Mouse (Mus musculus): ENCODE data around the gene Rpl9-ps6. TPM values are rescaled to one million over a fixed set of nuclear protein-coding genes. Genes with fewer than 3 reads are reported as not detected.

Gene Rpl9-ps6
- polyA plus RNA-seq (2016; fragmentation: Nextera tagmentation; extraction: Ambion mirVana): 59.1 and 67.7 TPM in 2 replicates

GRCm38 (mm10) chr19:32466478-32466877 is at the start of gene Rpl9-ps6:
Gene Rpl9-ps6, minus strand, starts transcription at chr19:32466578.
- Histone ChIP-seq H3K27ac (no peak within 1 kb of the TSS), H3K27me3 (ENCODE audit: low read depth, poor library complexity, severe bottlenecking) (no peaks in the 10 kb centered on the region), H3K4me1 (no peaks in the 10 kb centered on the region), H3K36me3 (no peaks in the 10 kb centered on the region), H3K4me3 (no peak within 1 kb of the TSS), H3K9me3 (replicated peaks) (no peaks in the 10 kb centered on the region)
- WGBS: 84% methylated on average over 6 of the region's 6 CpGs
- no peak for DNase-seq (ENCODE audit: low spot score)

DNA sequence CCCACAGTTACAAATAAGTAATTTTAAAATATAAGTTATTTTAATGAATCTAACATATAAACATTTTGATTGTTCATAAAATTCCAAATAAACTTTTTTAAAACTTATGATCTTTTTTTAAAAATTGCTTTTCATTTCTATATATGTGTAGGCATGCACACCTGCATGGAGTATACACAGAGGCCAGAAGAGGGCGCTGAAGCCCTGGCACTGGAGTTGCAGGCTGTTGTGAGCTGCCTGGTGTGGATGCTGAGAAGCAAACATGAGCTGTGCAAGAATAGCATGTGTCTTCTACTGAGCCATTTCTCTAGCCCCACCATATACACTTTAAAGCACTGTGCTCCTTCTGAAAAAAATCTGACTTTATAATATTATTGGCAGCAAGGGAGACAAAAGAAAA is 46.1 kb upstream of the Rpl9-ps6 start:
- WGBS: 49% methylated on average over 1 of the region's 1 CpGs
- no peak for DNase-seq (ENCODE audit: low spot score)
- Histone ChIP-seq H3K27me3 (ENCODE audit: low read depth, poor library complexity, severe bottlenecking) (no peaks in the 10 kb centered on the region), H3K9me3 (replicated peaks) (no peaks in the 10 kb centered on the region), H3K27ac (no peak overlapping the region), H3K36me3 (peaks cover 78% of the 10 kb centered on the region), H3K4me3 (no peak overlapping the region), H3K4me1 (peaks cover 6% of the 10 kb centered on the region)

DNA sequence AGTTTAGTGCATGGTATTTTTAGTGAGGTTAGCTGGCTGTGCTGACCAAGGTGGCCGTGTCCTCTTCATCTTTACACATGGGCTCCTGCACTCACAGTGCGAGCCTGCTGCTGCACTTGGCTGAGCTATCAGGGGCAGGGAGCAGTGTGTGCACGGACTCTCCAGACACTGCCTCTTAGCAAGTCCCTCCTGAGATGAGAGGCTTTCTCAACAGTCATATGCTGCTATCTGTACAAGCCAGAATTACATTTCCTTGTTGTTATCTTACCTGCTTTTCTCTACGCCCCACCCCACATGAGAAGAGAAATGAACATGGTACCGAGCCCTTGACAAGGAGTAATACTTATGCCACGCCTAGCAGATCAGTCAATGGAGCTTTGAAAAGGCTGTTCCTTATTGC is 44.6 kb upstream of the Rpl9-ps6 start:
- H3K4me3 ChIP-seq: no peak overlapping the region
- peaks cover 76% of the 10 kb centered on the region for H3K36me3 ChIP-seq
- 93% methylated on average over 6 of the region's 6 CpGs for WGBS

DNA sequence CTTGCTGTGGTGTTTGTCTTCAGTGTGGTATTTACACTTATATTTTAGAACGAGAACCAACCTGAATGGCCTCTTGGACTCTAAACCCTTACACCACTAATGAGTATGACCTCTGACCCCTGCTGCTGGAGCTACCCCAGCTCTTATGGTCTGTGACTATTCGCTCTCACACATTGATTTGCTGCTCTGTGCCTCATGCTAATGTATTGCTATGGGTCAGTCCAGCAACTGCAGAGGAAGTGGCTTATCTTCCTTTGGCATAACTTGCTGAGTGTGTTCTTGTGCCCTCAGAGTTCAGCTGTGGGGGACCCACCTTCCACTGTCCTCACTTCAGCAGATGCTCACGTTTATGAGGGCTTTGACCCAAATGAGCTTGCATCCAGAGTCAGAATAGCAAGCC is 43.9 kb upstream of the Rpl9-ps6 start:
- Histone ChIP-seq H3K9me3 (replicated peaks) (no peaks in the 10 kb centered on the region), H3K27ac (no peak overlapping the region), H3K36me3 (peaks cover 76% of the 10 kb centered on the region), H3K27me3 (ENCODE audit: low read depth, poor library complexity, severe bottlenecking) (no peaks in the 10 kb centered on the region), H3K4me1 (peaks cover 6% of the 10 kb centered on the region), H3K4me3 (no peak overlapping the region)
- WGBS: 74% methylated on average over 3 of the region's 3 CpGs
- no peak for DNase-seq (ENCODE audit: low spot score)

More for the DNA sequence above, 44.6 kb upstream of the Rpl9-ps6 start:
- no peak overlapping the region for H3K27ac ChIP-seq
- H3K9me3 ChIP-seq (replicated peaks): no peaks in the 10 kb centered on the region
- H3K27me3 ChIP-seq (ENCODE audit: low read depth, poor library complexity, severe bottlenecking): no peaks in the 10 kb centered on the region
- peaks cover 6% of the 10 kb centered on the region for H3K4me1 ChIP-seq
- DNase-seq (ENCODE audit: low spot score): no peak

GRCm38 (mm10) chr19:32507526-32507925 is 41.1 kb upstream of the Rpl9-ps6 start:
- no peaks in the 10 kb centered on the region for H3K27me3 ChIP-seq (ENCODE audit: low read depth, poor library complexity, severe bottlenecking)
- WGBS: 90% methylated on average over 9 of the region's 9 CpGs
- peaks cover 6% of the 10 kb centered on the region for H3K4me1 ChIP-seq
- H3K27ac ChIP-seq: no peak overlapping the region
- no peak overlapping the region for H3K4me3 ChIP-seq
- DNase-seq (ENCODE audit: low spot score): no peak
- H3K9me3 ChIP-seq (replicated peaks): no peaks in the 10 kb centered on the region
- H3K36me3 ChIP-seq: peaks cover 68% of the 10 kb centered on the region

DNA sequence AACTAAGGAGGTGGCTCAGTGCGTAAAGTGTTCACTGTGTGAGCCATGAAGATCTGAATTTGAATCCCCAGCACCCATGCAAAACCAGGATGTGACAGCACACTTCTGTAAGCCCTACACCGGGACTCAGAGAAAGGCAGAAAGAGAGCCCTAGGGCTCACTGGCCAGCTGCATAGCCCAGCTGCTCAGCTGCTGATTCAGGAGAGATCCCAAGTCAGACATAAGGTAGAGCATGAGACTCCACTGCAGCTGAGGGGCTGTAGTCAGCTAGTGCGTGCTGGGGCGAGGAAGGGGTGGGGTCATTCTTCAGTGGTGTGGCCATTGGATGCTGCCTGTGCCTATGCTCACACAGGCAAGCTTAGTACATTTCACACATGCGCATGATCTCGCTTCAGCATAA is 40.7 kb upstream of the Rpl9-ps6 start:
- H3K9me3 ChIP-seq (replicated peaks): no peaks in the 10 kb centered on the region
- no peak for DNase-seq (ENCODE audit: low spot score)
- no peaks in the 10 kb centered on the region for H3K27me3 ChIP-seq (ENCODE audit: low read depth, poor library complexity, severe bottlenecking)
- H3K27ac ChIP-seq: no peak overlapping the region
- peaks cover 6% of the 10 kb centered on the region for H3K4me1 ChIP-seq
- 95% methylated on average over 6 of the region's 6 CpGs for WGBS
- H3K4me3 ChIP-seq: no peak overlapping the region
- peaks cover 63% of the 10 kb centered on the region for H3K36me3 ChIP-seq

DNA sequence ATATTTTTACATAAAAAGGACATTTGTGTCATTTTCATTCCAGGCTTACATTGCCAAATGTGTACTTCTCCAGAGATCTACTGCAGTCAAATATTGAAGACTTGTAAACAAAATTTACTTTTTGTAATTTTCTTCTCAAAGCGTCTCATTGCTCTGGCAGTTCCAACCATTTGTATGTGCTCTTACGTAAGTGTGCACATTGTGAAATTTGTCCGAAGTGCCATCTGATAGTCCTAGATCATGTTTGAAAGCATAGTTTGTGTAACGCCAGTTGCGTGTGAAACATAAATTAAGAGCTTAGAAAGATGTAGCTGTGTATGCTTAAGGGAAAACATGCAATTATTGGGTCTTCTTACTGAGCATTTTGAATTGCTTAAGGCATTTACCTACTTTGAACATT is 40.1 kb upstream of the Rpl9-ps6 start:
- Histone ChIP-seq H3K36me3 (peaks cover 60% of the 10 kb centered on the region), H3K27me3 (ENCODE audit: low read depth, poor library complexity, severe bottlenecking) (no peaks in the 10 kb centered on the region), H3K9me3 (replicated peaks) (no peaks in the 10 kb centered on the region), H3K27ac (no peak overlapping the region), H3K4me1 (peaks cover 6% of the 10 kb centered on the region), H3K4me3 (no peak overlapping the region)
- DNase-seq (ENCODE audit: low spot score): no peak
- WGBS: 94% methylated on average over 5 of the region's 5 CpGs

- Histone ChIP-seq H3K4me1 (peaks cover 6% of the 10 kb centered on the region), H3K4me3 (no peak overlapping the region), H3K27ac (no peak overlapping the region), H3K9me3 (replicated peaks) (no peaks in the 10 kb centered on the region), H3K27me3 (ENCODE audit: low read depth, poor library complexity, severe bottlenecking) (no peaks in the 10 kb centered on the region), H3K36me3 (peaks cover 60% of the 10 kb centered on the region)
- 91% methylated on average over 8 of the region's 8 CpGs for WGBS
- no peak for DNase-seq (ENCODE audit: low spot score)
Measured at GRCm38 (mm10) chr19:32506081-32506480, 39.7 kb upstream of the Rpl9-ps6 start.

- WGBS: 91% methylated on average over 6 of the region's 6 CpGs
- DNase-seq (ENCODE audit: low spot score): no peak
- no peak overlapping the region for H3K27ac ChIP-seq
- H3K4me3 ChIP-seq: no peak overlapping the region
- no peaks in the 10 kb centered on the region for H3K9me3 ChIP-seq (replicated peaks)
- H3K4me1 ChIP-seq: no peaks in the 10 kb centered on the region
- no peaks in the 10 kb centered on the region for H3K27me3 ChIP-seq (ENCODE audit: low read depth, poor library complexity, severe bottlenecking)
- peaks cover 79% of the 10 kb centered on the region for H3K36me3 ChIP-seq
Measured at GRCm38 (mm10) chr19:32501414-32501813, 35.0 kb upstream of the Rpl9-ps6 start.

DNA sequence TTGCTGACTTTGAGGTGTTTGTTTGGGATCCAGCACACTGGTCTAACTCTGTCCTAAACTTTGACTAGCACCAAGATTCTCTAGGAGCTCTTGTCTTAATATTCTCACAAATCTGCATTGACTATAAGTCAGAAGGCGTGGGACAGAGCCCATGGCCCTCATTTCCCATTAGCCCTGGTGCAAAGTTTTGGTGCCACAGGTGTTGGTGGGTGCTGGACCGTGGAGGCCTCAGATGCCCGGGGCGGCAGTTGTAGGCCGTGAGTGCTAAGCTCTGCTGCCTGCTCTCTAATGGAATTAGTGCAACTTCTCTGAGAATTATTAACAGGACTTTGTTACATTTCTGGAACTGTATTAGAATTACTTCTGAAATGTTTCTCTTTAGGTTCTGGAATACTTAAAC is 31.6 kb upstream of the Rpl9-ps6 start:
- H3K4me1 ChIP-seq: no peaks in the 10 kb centered on the region
- no peak overlapping the region for H3K27ac ChIP-seq
- H3K27me3 ChIP-seq (ENCODE audit: low read depth, poor library complexity, severe bottlenecking): no peaks in the 10 kb centered on the region
- 97% methylated on average over 5 of the region's 5 CpGs for WGBS
- H3K4me3 ChIP-seq: no peak overlapping the region
- DNase-seq (ENCODE audit: low spot score): no peak
- peaks cover 82% of the 10 kb centered on the region for H3K36me3 ChIP-seq
- no peaks in the 10 kb centered on the region for H3K9me3 ChIP-seq (replicated peaks)

GRCm38 (mm10) chr19:32497411-32497810 is 31.0 kb upstream of the Rpl9-ps6 start:
- H3K4me3 ChIP-seq: no peak overlapping the region
- no peak for DNase-seq (ENCODE audit: low spot score)
- H3K27ac ChIP-seq: no peak overlapping the region
- WGBS: 92% methylated on average over 6 of the region's 6 CpGs
- no peaks in the 10 kb centered on the region for H3K9me3 ChIP-seq (replicated peaks)
- peaks cover 85% of the 10 kb centered on the region for H3K36me3 ChIP-seq
- H3K4me1 ChIP-seq: no peaks in the 10 kb centered on the region
- H3K27me3 ChIP-seq (ENCODE audit: low read depth, poor library complexity, severe bottlenecking): no peaks in the 10 kb centered on the region

DNA sequence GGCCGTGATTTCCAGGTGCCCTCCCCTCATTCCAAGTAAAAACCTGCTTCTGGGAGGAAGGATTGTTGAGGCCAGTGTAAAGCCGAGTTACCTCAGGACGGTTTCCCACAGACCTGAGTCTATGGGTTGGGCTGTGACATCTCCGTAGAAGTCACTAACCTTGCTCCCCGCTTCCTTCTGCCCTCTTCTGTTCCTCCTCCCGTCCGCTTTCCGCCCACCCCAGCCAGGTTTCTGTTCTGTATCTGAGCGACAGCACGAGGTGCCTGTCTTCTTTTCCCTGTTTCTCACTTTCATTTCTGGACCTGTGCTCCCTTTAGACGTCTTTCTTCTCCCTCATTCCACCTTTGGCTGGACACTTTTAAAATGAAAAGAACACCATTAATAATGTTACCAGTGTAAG is 28.7 kb upstream of the Rpl9-ps6 start:
- H3K4me1 ChIP-seq: no peaks in the 10 kb centered on the region
- no peak overlapping the region for H3K4me3 ChIP-seq
- H3K27me3 ChIP-seq (ENCODE audit: low read depth, poor library complexity, severe bottlenecking): no peaks in the 10 kb centered on the region
- no peaks in the 10 kb centered on the region for H3K9me3 ChIP-seq (replicated peaks)
- H3K36me3 ChIP-seq: peaks cover 85% of the 10 kb centered on the region
- DNase-seq (ENCODE audit: low spot score): no peak
- 92% methylated on average over 11 of the region's 11 CpGs for WGBS
- H3K27ac ChIP-seq: no peak overlapping the region

DNA sequence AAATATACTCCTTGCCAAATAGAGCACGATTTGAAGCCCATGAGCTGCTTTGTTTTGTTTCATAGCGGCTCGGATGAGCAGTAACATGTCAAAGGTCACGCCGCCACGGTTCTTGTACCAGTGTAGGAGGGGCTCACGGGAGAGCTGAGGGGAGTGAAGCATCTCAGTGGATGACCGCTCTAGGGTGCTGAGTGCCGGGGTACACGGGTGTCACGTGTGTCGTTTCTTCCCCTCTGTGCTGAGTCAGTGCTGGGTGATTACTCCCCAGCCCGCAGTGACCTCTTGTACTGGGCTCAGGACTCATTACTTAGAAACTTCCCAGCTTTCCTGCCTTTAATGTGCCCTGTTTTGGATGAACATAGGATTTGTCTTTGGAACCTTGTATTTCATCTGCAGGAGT is 28.2 kb upstream of the Rpl9-ps6 start:
- no peak for DNase-seq (ENCODE audit: low spot score)

GRCm38 (mm10) chr19:32493471-32493870 is 27.1 kb upstream of the Rpl9-ps6 start:
- DNase-seq (ENCODE audit: low spot score): no peak
- Histone ChIP-seq H3K4me3 (no peak overlapping the region), H3K36me3 (peaks cover 70% of the 10 kb centered on the region), H3K4me1 (no peaks in the 10 kb centered on the region), H3K27me3 (ENCODE audit: low read depth, poor library complexity, severe bottlenecking) (no peaks in the 10 kb centered on the region), H3K27ac (no peak overlapping the region), H3K9me3 (replicated peaks) (no peaks in the 10 kb centered on the region)
- WGBS: 87% methylated on average over 8 of the region's 8 CpGs

More for the DNA sequence above, 28.2 kb upstream of the Rpl9-ps6 start:
- Histone ChIP-seq H3K4me1 (no peaks in the 10 kb centered on the region), H3K4me3 (no peak overlapping the region), H3K36me3 (peaks cover 81% of the 10 kb centered on the region), H3K9me3 (replicated peaks) (no peaks in the 10 kb centered on the region), H3K27ac (no peak overlapping the region), H3K27me3 (ENCODE audit: low read depth, poor library complexity, severe bottlenecking) (no peaks in the 10 kb centered on the region)
- 92% methylated on average over 13 of the region's 13 CpGs for WGBS

Measured in limb, embryonic 10.5 days (tissue).